Mouse (Mus musculus) left cerebral cortex, postnatal 36 days (tissue): ENCODE data around the gene Rad1. TPM values are rescaled to one million over a fixed set of nuclear protein-coding genes. Genes with fewer than 3 reads are reported as not detected.
"Not testable (repeated sequence)": the region's sequence is repeated elsewhere in the genome, so short reads cannot be mapped to it uniquely, and the experiment has no call there.

Source experiments
- DNase-seq, 2 experiments: peaks; one replicate each; pipeline ENCODE4 v3.0.0; 2021 to 2022; ENCODE audit warnings: low spot score in 2 of 2, mixed read lengths in 1 of 2
- intact Hi-C: fragments of 180-260 bp; cut with DNase I; formaldehyde crosslinking; loops from one replicate; pipeline ENCODE4 v1.15.1; 2025
- total RNA-seq, 2 experiments: library from RNA; stranded (reverse); gene quantifications; 2 replicates each; pipeline ENCODE4 v1.2.3; 2021

Rad1 gene
- total RNA-seq, 2 experiments from 2014 or later, result 13.6 to 18.7 TPM

DNA sequence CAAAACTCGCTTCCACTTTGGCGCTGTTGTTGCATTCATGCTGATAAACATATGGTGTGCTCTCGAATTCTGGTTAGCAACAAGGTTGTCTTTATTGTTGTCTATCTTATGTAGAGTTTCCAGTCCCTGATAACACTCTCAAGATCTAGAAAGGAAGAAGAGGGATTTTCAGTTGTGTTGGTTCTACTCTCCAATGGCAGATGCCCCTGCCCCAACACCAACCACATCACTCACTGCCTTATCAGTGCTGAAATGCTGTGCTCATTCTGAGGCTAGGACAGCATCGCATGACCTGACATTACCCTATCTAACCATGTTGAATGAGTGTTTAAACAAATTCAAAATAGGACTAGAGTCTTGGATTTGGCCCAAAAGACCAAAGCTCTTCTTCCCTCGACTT, 14.2 kb downstream of the Rad1 start:
- intact Hi-C loops, result loop anchor here (2.0 to 10.0 kb wide), 2 partner anchors 215 to 373 kb away; partner anchors contain the start of gene Rai14
- no peak for DNase-seq

DNA sequence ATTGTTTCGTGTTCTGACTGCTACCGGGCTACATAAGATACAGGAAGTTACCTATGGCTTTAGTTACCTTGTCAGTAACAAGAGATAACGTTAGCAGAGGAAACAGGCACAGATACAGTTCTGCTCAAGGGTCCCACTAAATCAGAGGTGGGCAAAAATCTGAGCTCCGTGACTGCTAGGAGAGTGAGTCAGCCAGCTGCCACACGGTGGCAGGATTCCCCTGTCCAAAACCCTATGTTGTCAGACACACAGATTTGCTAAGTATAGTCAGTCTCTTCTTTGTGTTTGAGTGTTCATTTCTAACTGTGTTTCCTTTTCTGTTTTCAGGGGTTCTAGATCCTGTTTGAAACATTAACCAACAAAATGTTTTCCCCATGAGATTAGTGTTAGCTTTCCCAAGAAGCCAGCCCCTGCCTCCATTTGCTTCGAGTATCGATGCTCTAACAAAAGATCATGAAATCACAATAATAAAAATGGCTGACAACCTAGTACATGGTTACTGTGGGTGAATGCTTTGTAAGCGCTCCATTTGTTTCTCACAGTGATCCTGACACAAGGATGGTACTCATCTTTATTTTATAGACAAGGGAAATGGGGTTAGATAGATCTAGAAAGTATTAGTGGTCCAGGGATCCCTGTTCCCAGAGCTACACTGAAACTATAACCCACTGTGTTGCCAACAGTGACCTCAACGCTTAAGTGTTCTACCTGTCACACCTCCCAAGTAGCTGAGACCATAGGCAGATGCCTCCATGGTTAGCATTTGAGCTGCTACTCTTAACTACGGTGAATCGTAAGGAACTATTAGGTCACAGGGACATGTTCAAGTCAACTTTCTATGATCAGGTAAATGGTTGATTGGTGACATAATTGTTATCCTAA, 15.3 kb downstream of the Rad1 start:
- DNase-seq, result peak; percentile 23 to 39
- intact Hi-C loops, result loop anchor here (2.0 to 10.0 kb wide), 2 partner anchors 214 to 372 kb away; partner anchors contain the start of gene Rai14

DNA sequence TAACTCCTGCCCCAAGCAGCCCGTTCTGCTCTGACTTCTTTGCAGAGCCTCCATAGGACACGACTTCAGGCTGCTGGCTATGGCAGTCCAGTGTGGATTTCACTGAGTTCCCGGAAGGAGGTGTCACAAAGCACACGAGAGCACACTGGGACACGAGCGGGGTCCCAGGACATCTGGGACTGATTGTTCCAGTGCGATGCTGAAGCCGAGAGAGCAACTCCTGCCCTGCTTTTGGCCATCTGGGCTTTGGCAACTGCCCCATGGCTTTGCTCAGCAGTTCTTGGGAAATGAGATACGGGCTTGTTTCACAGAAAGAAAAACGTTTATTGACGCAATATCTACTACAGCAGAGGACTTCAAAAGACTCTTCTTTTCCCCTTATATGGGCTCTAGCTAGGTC, 20.3 kb downstream of the Rad1 start:
- intact Hi-C loops, result loop anchor here (10.0 kb wide), 1 partner anchor 209 kb away; the partner anchor contains the start of gene Rai14
- no peak for DNase-seq

DNA sequence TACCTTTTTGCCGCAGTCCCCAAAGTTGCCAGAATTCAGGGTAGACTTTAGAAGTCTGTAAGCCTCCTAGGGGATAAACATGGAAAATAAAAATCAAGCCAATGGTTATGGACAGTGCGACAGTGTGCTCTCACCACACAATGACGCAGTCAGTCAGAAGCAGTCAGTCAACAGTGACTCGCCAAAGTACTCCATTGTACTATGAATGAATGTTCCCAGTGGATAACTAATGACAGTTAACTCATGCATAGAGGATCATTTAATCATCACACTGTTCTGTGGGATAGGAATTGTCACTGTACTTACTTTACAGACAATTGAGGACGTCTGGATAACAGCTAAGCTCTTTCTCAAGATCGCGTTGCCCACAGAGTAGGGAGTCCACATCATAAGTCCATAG, 29.3 kb downstream of the Rad1 start:
- intact Hi-C loops, result no loop called here
- no peak for DNase-seq

DNA sequence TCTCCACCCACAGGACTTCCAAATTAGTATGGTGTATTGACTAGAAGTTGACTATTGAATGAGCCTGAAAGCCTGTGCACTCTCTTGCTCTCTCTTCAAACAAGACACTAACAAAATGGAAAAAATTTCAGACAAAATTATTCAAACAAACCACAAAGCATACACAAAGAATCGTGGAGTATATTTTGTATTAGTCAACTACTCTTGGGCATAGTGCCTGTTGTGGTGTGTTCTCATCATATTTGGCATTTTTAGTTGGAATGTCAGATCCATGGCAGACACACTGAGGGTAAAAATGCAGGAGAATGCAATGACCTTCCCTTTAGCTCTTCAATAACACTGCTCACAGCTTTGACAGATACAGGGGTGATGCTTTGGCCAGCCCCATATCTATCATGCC, 40.1 kb downstream of the Rad1 start:
- intact Hi-C loops, result no loop called here
- DNase-seq, result no peak

DNA sequence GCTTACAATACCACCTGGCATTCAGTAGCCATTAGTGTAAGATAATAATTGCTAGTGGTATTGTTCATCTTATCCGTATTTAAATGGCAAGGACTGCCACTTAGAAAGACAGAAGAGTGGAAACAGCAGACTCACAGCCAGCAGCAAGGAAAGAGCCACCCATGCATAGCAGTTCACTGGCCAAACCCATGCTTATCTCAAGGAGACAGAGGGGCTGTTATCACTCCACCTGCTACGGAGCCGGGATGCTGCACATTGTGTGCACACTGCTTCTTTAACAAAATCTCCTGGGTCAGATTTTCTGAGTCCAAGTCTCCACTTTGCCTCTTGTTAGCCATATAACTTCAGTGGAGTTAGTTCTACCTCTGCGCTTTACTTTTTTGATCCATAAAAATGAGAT, 45.5 kb downstream of the Rad1 start:
- no peak for DNase-seq
- intact Hi-C loops, result no loop called here

DNA sequence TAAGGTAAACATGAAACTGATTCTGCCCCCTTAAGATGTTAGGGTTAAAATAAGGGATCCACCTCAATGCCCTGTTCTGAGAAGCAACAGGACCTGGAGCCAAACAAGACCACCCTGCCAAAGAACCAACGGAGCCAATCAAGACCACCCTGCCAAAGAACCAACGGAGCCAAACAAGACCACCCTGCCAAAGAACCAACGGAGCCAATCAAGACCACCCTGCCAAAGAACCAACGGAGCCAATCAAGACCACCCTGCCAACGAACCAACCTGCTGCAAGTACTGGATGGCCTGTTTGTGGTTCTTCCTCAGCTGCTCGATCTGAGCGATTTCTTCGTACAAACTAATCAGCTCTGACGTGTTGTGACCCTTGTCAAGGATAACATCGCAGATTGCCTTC, 47.5 kb downstream of the Rad1 start:
- DNase-seq, intact Hi-C loops: not testable (repeated sequence)

DNA sequence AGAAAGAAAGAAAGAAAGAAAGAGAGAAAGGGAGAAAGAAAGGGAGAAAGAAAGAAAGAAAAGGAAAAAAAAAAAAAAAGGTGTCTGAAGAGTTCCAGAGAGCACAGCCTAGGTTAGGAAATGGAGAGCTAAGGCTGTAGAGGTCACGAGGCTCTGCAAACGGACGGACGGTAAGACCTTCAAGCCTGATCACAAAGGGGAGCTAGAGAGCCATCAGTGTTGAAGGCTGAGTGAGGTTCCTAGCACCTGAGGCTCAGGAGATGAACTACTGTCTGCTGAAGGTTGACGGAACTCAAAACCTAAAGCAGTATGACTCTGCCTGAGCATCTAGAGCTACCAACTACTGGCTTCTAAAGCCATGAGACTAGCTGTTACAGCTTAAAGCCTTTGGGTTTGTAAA, 48.8 kb downstream of the Rad1 start:
- no peak for DNase-seq
- intact Hi-C loops, result no loop called here

DNA sequence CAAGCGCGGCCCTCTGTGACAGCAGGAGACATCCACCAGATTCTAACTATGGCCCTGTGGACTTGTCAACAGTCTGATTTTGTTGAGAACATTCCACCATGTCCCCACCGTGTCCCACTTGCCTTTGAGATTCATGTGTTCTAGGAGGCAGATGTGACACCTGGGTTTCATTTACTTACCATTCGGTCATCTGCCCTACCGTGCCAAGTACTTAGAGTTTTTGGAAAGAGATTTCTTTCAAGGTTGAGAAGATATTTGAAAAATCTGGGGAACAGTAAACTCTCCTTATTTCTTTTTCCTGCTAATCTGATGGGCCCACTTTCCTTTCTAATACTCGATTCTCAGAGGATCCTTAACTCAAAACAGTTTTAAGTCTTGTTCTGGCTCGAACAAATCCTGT, 50.2 kb downstream of the Rad1 start:
- DNase-seq, result no peak
- intact Hi-C loops, result no loop called here

DNA sequence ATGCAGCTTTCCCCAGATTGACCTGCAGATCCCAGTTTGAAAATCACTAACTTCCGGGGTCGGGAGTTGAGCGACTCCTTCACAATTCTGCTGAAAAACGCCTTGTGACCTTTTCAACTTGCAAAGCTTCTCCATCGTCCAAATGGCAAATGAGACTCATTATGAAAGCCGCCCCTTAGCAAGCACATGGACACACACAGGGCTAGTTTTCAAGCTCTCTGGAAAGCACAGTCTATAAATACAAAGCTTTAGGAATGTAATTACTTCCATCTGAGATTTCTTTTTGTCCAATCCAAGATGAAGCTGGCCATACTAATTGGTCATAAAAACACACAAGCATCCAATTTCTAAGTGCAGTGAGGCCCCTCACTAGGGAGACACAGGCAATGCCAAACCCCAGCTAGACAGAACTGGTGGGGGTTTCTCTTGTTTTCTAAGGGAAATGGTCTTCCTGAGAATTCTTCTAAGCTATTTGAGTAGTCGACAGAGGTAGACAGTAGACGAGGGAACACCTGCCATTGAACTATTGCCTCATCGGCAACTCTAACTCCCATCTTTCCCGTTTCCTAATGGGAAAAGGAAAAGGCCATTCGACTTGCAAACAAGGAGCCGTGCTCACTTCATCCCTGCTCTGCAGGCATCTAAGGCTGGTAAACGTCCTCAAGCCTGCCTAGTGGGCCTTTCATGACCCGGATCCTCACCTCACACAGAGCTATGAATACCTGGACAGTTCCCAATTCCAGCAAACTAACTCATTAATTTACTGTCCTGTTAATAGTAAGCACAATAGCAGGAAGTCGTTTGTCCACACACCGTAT, 54.7 kb downstream of the Rad1 start:
- no peak for DNase-seq
- intact Hi-C loops, result no loop called here

Other genes starting within 250 kb of the Rad1 start
- gene Gm21973, start 160.6 kb upstream of the Rad1 start, total RNA-seq, result not detected
- not detected for gene Agxt2, start 127.5 kb upstream of the Rad1 start, total RNA-seq
- gene Dnajc21, start 15.5 kb upstream of the Rad1 start, total RNA-seq, result 10 to 100 TPM; 24.1 to 27.1 TPM
- gene Brix1, start 71 bp upstream of the Rad1 start, total RNA-seq, result 10 to 100 TPM; 19.2 to 22.1 TPM
- gene Ttc23l, start 72.7 kb downstream of the Rad1 start, total RNA-seq, result not detected
- 1 to 10 TPM; 8.0 to 10.0 TPM for gene Rai14, start 228.6 kb downstream of the Rad1 start, total RNA-seq